Mouse (Mus musculus) WW6 (cell line): ENCODE data around the gene Olfr1475.
"Not testable (repeated sequence)": the region's sequence is repeated elsewhere in the genome, so short reads cannot be mapped to it uniquely, and the experiment has no call there.

Experiments
- DNase-seq: peaks from one replicate; pipeline ENCODE4 v3.0.0-alpha.2; 2013; ENCODE audit warnings: low read depth, low spot score

Gene Olfr1475

DNA sequence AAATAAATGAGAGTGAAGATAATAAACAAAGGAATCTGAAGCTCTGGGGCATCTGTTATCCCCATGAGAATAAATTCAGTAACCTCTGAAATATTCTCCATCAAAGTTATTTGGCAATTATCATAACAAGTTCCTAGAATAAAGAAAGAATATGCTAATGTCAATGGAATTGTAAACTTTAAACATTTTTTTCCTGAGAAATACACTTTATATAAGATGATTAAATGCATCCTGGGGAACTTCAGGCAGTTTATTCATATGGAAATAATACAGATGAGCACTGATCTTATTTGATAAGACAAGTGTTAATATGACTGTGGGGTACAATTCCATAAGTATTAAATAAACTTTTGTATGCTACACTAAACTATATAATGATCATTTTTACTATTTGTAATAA is at the start of gene Olfr1475:
TSS of gene Olfr1475 (minus strand) at position 101 of the 400 bp plus-strand sequence.
- no peak for DNase-seq

DNA sequence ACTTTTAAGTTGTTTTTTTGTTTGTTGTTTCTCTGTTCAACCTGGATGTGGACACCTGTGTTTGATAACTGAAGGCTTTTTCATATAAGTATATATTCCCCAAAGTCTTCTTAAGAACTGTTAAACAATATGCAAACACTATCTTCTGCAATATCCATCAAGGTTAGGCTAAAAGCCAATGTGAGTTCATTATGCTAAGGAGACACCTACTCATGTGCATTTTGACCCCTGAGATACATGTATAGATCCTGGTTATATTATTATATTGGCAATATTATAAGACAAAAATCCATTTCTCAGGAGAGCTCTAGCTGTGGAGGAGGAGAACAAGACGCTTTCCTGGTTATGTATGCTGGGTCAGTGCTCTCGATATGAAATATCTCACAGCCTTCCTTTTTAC is 47.6 kb upstream of the Olfr1475 start, which contains the start of gene Olfr1480:
TSS of gene Olfr1480 (plus strand) at position 301 of the 400 bp plus-strand sequence.
- no peak for DNase-seq

DNA sequence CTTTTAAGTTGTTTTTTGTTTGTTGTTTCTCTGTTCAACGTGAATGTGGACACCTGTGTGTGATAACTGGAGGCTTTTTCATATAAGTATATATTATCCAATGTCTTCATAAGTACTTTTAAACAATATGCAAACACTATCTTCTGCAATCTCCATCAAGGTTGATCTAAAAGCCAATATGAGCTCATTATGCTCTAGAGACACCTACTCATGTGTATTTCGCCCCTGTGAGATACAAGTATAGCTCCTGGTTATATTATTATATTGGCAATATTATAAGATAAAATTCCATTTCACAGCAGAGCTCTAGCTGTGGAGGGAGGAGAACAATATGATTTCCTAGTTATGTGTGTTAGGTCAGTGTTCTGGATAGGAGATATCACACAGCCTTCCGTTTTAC is 20.2 kb upstream of the Olfr1475 start, which contains the start of gene Olfr1477:
TSS of gene Olfr1477 (plus strand) at position 301 of the 400 bp plus-strand sequence.
- DNase-seq = no peak

DNA sequence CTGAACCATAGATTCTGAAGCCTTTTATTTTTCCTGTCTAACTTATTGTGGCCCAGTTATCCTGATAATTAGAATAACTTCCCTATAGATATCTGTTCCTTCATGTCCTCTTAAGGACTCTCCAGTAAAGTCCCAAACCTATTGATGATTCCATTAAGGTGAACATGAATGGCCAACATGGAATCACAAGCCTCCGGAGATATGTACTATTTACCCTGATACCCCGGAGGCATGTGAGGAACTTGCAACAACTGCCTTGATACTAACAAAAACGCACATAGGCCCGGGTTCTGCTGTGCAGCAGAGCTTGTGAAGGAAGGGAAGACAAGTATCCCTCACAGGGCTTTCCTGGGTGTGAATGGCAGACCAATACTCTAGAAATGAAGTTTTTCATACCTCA is 10.7 kb downstream of the Olfr1475 start, which contains the start of gene Olfr1474:
TSS of gene Olfr1474 (plus strand) at position 301 of the 400 bp plus-strand sequence.
- DNase-seq = not testable (repeated sequence)

DNA sequence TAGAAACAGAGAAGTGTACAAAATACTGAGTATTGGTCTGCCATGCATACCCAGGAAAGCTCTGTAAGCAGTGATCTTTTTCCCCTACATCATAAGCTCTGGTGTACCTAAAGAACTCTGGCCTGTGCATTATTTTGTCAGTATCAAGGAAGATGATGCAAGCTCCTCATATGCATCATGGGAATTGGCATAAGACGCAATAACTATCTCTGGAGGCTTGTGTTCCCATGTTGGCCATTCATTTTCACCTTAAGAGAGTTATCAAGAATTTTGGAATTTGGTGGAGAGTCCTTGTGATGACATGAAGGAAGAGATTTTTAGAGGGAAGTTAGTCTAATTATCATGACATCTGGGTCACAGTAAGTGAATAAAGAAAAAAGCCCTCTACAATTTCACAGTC is 24.0 kb downstream of the Olfr1475 start, which contains the start of gene Olfr1472:
TSS of gene Olfr1472 (minus strand) at position 101 of the 400 bp plus-strand sequence.
- DNase-seq = no peak

DNA sequence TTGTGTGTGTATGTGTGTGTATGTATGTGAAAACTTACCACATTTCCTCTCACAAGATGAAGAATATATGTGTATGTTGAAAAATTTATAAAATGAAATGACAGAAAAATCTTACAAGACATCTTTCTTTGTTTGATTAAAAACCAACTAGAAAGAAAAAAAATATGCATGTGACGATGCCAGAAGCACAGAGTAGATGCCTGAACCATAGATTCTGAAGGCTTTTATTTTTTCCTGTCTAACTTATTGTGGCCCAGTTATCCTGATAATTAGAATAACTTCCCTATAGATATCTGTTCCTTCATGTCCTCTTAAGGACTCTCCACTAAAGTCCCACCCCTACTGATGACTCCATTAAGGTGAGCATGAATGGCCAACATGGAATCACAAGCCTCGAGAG is 36.9 kb downstream of the Olfr1475 start, which contains the start of gene Olfr1471:
TSS of gene Olfr1471 (plus strand) at position 301 of the 400 bp plus-strand sequence.
- DNase-seq = not testable (repeated sequence)
